Mouse (Mus musculus) kidney, adult 18-20 months (tissue): ENCODE results near the gene Mapt.
"Not testable (repeated sequence)": the region's sequence is repeated elsewhere in the genome, so short reads cannot be mapped to it uniquely, and the experiment has no call there.

Experiments
- DNase-seq: peaks from one replicate; pipeline ENCODE4 v3.0.0; 2021

Gene Mapt

GRCm38 (mm10) chr11:104231041-104231911, at the start of gene Mapt:
Gene Mapt (plus strand): TSS chr11:104231390.
- peak; percentile 92 for DNase-seq

GRCm38 (mm10) chr11:104182141-104182540, 49.0 kb upstream of the Mapt start:
- no peak for DNase-seq

GRCm38 (mm10) chr11:104186135-104186836, 44.9 kb upstream of the Mapt start, which contains the start of gene Sppl2c:
Gene Sppl2c (plus strand): TSS chr11:104186327.
- no peak for DNase-seq

GRCm38 (mm10) chr11:104186837-104187150, 44.4 kb upstream of the Mapt start:
- DNase-seq: no peak

- DNase-seq: no peak
Measured at GRCm38 (mm10) chr11:104187766-104188165, 43.4 kb upstream of the Mapt start.

- no peak for DNase-seq
Measured at GRCm38 (mm10) chr11:104190008-104190407, 41.2 kb upstream of the Mapt start.

GRCm38 (mm10) chr11:104195382-104195781, 35.8 kb upstream of the Mapt start:
- no peak for DNase-seq

- DNase-seq: peak; percentile 79
Measured at GRCm38 (mm10) chr11:104195791-104196190, 35.4 kb upstream of the Mapt start.

GRCm38 (mm10) chr11:104197861-104198260, 33.3 kb upstream of the Mapt start:
- peak; percentile 9 for DNase-seq

- no peak for DNase-seq
Measured at GRCm38 (mm10) chr11:104203271-104203670, 27.9 kb upstream of the Mapt start.

GRCm38 (mm10) chr11:104206573-104206972, 24.6 kb upstream of the Mapt start:
- DNase-seq: no peak

- no peak for DNase-seq
Measured at GRCm38 (mm10) chr11:104209041-104209440, 22.1 kb upstream of the Mapt start.

GRCm38 (mm10) chr11:104211251-104211650, 19.9 kb upstream of the Mapt start:
- no peak for DNase-seq

- DNase-seq: not testable (repeated sequence)
Measured at GRCm38 (mm10) chr11:104214128-104214527, 17.1 kb upstream of the Mapt start.

- no peak for DNase-seq
Measured at GRCm38 (mm10) chr11:104218075-104218474, 13.1 kb upstream of the Mapt start.

- DNase-seq: no peak
Measured at GRCm38 (mm10) chr11:104220291-104220690, 10.9 kb upstream of the Mapt start.

GRCm38 (mm10) chr11:104221751-104222150, 9.4 kb upstream of the Mapt start:
- no peak for DNase-seq

GRCm38 (mm10) chr11:104223301-104223700, 7.9 kb upstream of the Mapt start:
- no peak for DNase-seq

- no peak for DNase-seq
Measured at GRCm38 (mm10) chr11:104229391-104229790, 1.8 kb upstream of the Mapt start.

GRCm38 (mm10) chr11:104230066-104230778, 968 bp upstream of the Mapt start:
- DNase-seq: peak; percentile 52

GRCm38 (mm10) chr11:104232141-104233061, 1.2 kb downstream of the Mapt start:
- peak; percentile 68 for DNase-seq

GRCm38 (mm10) chr11:104233101-104233500, 1.9 kb downstream of the Mapt start:
- DNase-seq: no peak
